Mouse (Mus musculus) intestine, postnatal 0 days (tissue): ENCODE results near the gene Gm20696. TPM values are rescaled to one million over a fixed set of nuclear protein-coding genes. Genes with fewer than 3 reads are reported as not detected.

ENCODE experiments used
- ATAC-seq: fragments of 200-750 bp; cut with Nextera tagmentation; 2 replicates; pipeline ENCODE4 v1.8.0; 2017; ENCODE audit warnings: mild to moderate bottlenecking, moderate TSS enrichment, moderate library complexity
- H3K27ac ChIP-seq: fragments of 300-500 bp; sonication (generic); 2 replicates; pipeline ENCODE4 v1.5.1; 2014; ENCODE audit warnings: mild to moderate bottlenecking, low read depth, low read length, moderate library complexity
- H3K27me3 ChIP-seq: fragments of 300-500 bp; sonication (generic); replicated peaks from 2 replicates; pipeline ENCODE4 v1.6.1; 2014; ENCODE audit warnings: low read length, mixed read lengths; ENCODE audit not compliant: control insufficient read depth, insufficient read depth
- H3K36me3 ChIP-seq: fragments of 300-500 bp; sonication (generic); 2 replicates; pipeline ENCODE4 v1.6.1; 2014; ENCODE audit warnings: mild to moderate bottlenecking, moderate library complexity; ENCODE audit not compliant: control insufficient read depth, insufficient read depth
- H3K4me1 ChIP-seq: fragments of 300-500 bp; sonication (generic); replicated peaks from 2 replicates; pipeline ENCODE4 v1.6.1; 2014; ENCODE audit warnings: antibody characterized with exemption, low read length, mixed read lengths; ENCODE audit not compliant: control insufficient read depth, insufficient read depth
- H3K4me2 ChIP-seq: fragments of 300-500 bp; sonication (generic); replicated peaks from 2 replicates; pipeline ENCODE4 v1.6.1; 2014; ENCODE audit warnings: low read depth, mild to moderate bottlenecking, moderate library complexity
- H3K4me3 ChIP-seq: fragments of 300-500 bp; sonication (generic); 2 replicates; pipeline ENCODE4 v1.5.1; 2014; ENCODE audit warnings: low read depth, low read length
- H3K9ac ChIP-seq: fragments of 300-500 bp; sonication (generic); 2 replicates; pipeline ENCODE4 v1.6.1; 2014; ENCODE audit warnings: mild to moderate bottlenecking, low read depth, low read length
- H3K9me3 ChIP-seq: fragments of 300-500 bp; sonication (generic); 2 replicates; pipeline ENCODE4 v1.6.1; 2016; ENCODE audit warnings: mixed run types; ENCODE audit not compliant: control insufficient read depth
- CTCF ChIP-seq: sonication (generic); IDR thresholded peaks from 2 replicates; pipeline ENCODE4 v1.5.1; 2016; ENCODE audit warnings: low read depth, mild to moderate bottlenecking, control low read depth, antibody characterized with exemption, moderate library complexity
- WGBS: fragments of 180-500 bp; shearing (Covaris S2); extraction: QIAGEN DNeasy Blood & Tissue Kit; methylation state at CpG from one replicate; pipeline ENCODE4 v1.1.7; 2014; 5-methylcytosine and 5-hydroxymethylcytosine counted together
- polyA plus RNA-seq: library from polyadenylated mRNA; unstranded; fragments of >200 nt; fragmentation: Nextera tagmentation; extraction: Ambion mirVana; gene quantifications from 2 replicates; pipeline ENCODE4 v1.2.1, GENCODE M21; 2015

The Gm20696 gene
- polyA plus RNA-seq, 1 experiment from 2014 or later, result 1.4 TPM

- ATAC-seq, result no peak
- Histone ChIP-seq H3K27ac (no peak overlapping the region), H3K4me3 (no peak overlapping the region), H3K9ac (no peak overlapping the region), H3K36me3 (0 out of 2 replicates have a peak, but pooled peaks cover 5% of the 10 kb centered on the region), H3K9me3 (no peaks in the 10 kb centered on the region), H3K27me3 (no peaks in the 10 kb centered on the region), H3K4me2 (no peak overlapping the region), H3K4me1 (no peaks in the 10 kb centered on the region)
- 86% methylated on average over 8 of the region's 8 CpGs for WGBS
- 0 out of 2 replicates have a peak, but pooled peaks have one; percentile 17 for TF ChIP-seq CTCF
Observed at GRCm38 (mm10) chr6:99629726-99630458, 36.7 kb downstream of the Gm20696 start.

DNA sequence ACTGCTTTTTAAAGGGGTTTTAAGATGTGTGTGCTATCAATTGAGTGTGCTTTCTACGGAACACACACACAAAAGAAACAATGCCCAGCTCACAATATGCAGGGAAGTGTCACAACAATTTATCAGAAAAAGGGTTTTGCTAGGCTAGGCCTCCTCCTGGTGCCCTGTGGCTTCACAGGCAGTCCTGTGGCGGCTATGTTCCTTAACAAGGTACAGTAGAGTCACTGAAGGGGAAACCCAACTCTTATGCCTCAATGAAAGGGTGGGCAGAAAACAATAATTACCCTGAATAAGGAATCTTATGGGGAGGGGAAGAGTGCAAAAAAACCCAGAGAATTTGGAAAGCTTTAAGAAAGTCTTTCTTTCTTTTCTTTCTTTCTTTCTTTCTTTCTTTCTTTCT is 40.2 kb downstream of the Gm20696 start:
- WGBS, result 89% methylated on average over 2 of the region's 2 CpGs
- ATAC-seq, result no peak

DNA sequence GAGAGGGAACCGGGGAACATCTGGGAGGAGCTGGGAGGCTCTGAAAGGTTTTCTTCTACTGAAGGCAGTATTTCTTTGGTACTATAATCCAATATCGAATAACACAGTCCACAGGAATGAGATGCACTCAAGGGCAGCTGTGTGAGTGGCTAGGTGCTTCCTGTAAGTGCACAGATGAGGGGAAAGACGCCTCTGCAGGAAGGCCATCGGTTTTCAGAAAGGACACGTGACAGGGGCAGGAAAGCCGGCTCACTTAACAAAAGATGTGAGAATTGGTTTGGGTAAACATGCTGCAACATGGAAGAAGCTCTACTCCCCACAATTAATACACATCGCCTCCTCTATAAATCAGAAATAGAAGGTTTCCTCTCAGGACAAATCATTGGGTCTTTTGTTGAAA is 40.8 kb downstream of the Gm20696 start:
- no peak overlapping the region for H3K9ac ChIP-seq
- no peak overlapping the region for H3K27ac ChIP-seq
- WGBS, result 55% methylated on average over 7 of the region's 7 CpGs
- no peak for ATAC-seq
- H3K4me1 ChIP-seq, result no peaks in the 10 kb centered on the region
- H3K4me2 ChIP-seq, result no peak overlapping the region
- H3K36me3 ChIP-seq, result 0 out of 2 replicates have a peak, but pooled peaks cover 5% of the 10 kb centered on the region
- no peaks in the 10 kb centered on the region for H3K9me3 ChIP-seq
- H3K27me3 ChIP-seq, result no peaks in the 10 kb centered on the region
- no peak for TF ChIP-seq CTCF
- no peak overlapping the region for H3K4me3 ChIP-seq

More for the DNA sequence above, 40.2 kb downstream of the Gm20696 start:
- H3K36me3 ChIP-seq, result 0 out of 2 replicates have a peak, but pooled peaks cover 5% of the 10 kb centered on the region
- H3K27ac ChIP-seq, result no peak overlapping the region
- no peak overlapping the region for H3K4me2 ChIP-seq
- H3K27me3 ChIP-seq, result no peaks in the 10 kb centered on the region
- H3K4me1 ChIP-seq, result no peaks in the 10 kb centered on the region
- no peak overlapping the region for H3K4me3 ChIP-seq
- no peak for TF ChIP-seq CTCF
- no peak overlapping the region for H3K9ac ChIP-seq
- H3K9me3 ChIP-seq, result no peaks in the 10 kb centered on the region

DNA sequence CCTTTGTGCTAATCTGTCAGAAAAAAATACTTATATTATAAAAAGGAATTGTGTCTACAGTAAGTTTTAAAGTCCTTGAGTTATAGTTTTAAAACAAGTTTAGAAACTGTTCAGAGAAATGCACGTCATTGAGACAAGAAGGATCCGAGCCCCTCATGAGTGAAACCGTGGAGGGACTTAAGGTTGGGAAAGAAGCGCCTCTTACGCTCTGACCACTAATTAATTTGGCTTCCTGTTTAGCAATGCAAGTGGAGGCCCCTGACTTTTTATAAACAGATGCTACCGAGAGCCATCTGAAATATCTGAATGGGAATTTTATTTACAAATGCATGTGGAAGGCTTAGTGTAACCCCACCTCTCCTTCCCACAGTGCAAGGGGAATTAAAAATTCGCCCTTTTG is 41.3 kb downstream of the Gm20696 start:
- WGBS, result 61% methylated on average over 7 of the region's 7 CpGs
- H3K4me1 ChIP-seq, result no peaks in the 10 kb centered on the region
- no peak for TF ChIP-seq CTCF
- no peak overlapping the region for H3K4me2 ChIP-seq
- H3K9me3 ChIP-seq, result no peaks in the 10 kb centered on the region
- no peak overlapping the region for H3K27ac ChIP-seq
- H3K27me3 ChIP-seq, result no peaks in the 10 kb centered on the region
- ATAC-seq, result no peak
- H3K9ac ChIP-seq, result no peak overlapping the region
- no peak overlapping the region for H3K4me3 ChIP-seq
- H3K36me3 ChIP-seq, result 0 out of 2 replicates have a peak, but pooled peaks cover 5% of the 10 kb centered on the region

- Histone ChIP-seq H3K27ac (no peak overlapping the region), H3K4me3 (no peak overlapping the region), H3K27me3 (no peaks in the 10 kb centered on the region), H3K4me2 (no peak overlapping the region), H3K9ac (no peak overlapping the region), H3K36me3 (0 out of 2 replicates have a peak, but pooled peaks cover 5% of the 10 kb centered on the region), H3K9me3 (no peaks in the 10 kb centered on the region), H3K4me1 (0 out of 2 replicates have a peak, but pooled peaks cover 1% of the 10 kb centered on the region)
- no peak for TF ChIP-seq CTCF
- no peak for ATAC-seq
- WGBS, result 86% methylated on average over 3 of the region's 3 CpGs
Observed at GRCm38 (mm10) chr6:99624542-99624941, 42.1 kb downstream of the Gm20696 start.

DNA sequence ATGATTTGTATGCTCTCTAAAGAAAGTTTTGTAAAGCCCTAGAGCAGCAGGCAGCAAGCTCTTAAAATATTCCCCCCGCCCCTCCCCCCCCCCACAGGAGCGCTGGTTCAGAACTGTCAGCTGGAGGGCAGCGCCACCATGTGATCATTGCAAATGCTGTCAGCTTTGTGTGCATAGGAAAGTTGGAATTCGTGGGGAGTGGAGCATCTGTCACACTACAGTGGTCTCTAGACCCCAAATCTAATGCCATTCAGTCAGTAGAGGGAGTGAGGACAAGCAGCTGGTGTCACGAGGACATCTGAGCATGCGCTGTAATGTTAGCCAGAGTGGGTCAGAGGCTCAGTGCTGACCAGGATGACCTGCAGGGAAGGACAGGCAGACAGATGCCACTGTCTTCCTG is 43.0 kb downstream of the Gm20696 start:
- Histone ChIP-seq H3K4me3 (no peak overlapping the region), H3K4me1 (0 out of 2 replicates have a peak, but pooled peaks cover 3% of the 10 kb centered on the region), H3K36me3 (0 out of 2 replicates have a peak, but pooled peaks cover under 1% of the 10 kb centered on the region), H3K9ac (no peak overlapping the region), H3K27ac (no peak overlapping the region), H3K27me3 (no peaks in the 10 kb centered on the region), H3K9me3 (no peaks in the 10 kb centered on the region), H3K4me2 (no peak overlapping the region)
- WGBS, result 26% methylated on average over 6 of the region's 6 CpGs
- no peak for ATAC-seq
- TF ChIP-seq CTCF, result peak; percentile 68
